Mouse (Mus musculus) neural tube, embryonic 13.5 days (tissue): ENCODE results near the gene Cnpy2. TPM values are rescaled to one million over a fixed set of nuclear protein-coding genes. Genes with fewer than 3 reads are reported as not detected.
"Not testable (repeated sequence)": the region's sequence is repeated elsewhere in the genome, so short reads cannot be mapped to it uniquely, and the experiment has no call there.

Source experiments
- ATAC-seq: fragments of 200-750 bp; cut with Nextera tagmentation; 2 replicates; pipeline ENCODE4 v1.8.0; 2017; ENCODE audit warnings: low read depth, mild to moderate bottlenecking, moderate TSS enrichment, moderate library complexity
- H3K27ac ChIP-seq: fragments of 300-500 bp; sonication (generic); replicated peaks from 2 replicates; pipeline ENCODE4 v1.5.1; 2015; ENCODE audit warnings: moderate library complexity, mild to moderate bottlenecking, inconsistent platforms
- H3K27me3 ChIP-seq: fragments of 300-500 bp; sonication (generic); 2 replicates; pipeline ENCODE4 v1.6.1; 2015; ENCODE audit warnings: mild to moderate bottlenecking, inconsistent platforms
- H3K36me3 ChIP-seq: fragments of 300-500 bp; sonication (generic); 2 replicates; pipeline ENCODE4 v1.6.1; 2015; ENCODE audit warnings: mild to moderate bottlenecking, inconsistent platforms
- H3K4me1 ChIP-seq: fragments of 300-500 bp; sonication (generic); replicated peaks from 2 replicates; pipeline ENCODE4 v1.6.1; 2015; ENCODE audit warnings: inconsistent platforms
- H3K4me2 ChIP-seq: fragments of 300-500 bp; sonication (generic); 2 replicates; pipeline ENCODE4 v1.6.1; 2015; ENCODE audit warnings: inconsistent platforms, mild to moderate bottlenecking, moderate library complexity
- H3K4me3 ChIP-seq: fragments of 300-500 bp; sonication (generic); 2 replicates; pipeline ENCODE4 v1.5.1; 2015; ENCODE audit warnings: mild to moderate bottlenecking, inconsistent platforms
- H3K9ac ChIP-seq: fragments of 300-500 bp; sonication (generic); 2 replicates; pipeline ENCODE4 v1.6.1; 2015; ENCODE audit warnings: moderate library complexity, mild to moderate bottlenecking, inconsistent platforms
- H3K9me3 ChIP-seq: fragments of 300-500 bp; sonication (generic); 2 replicates; pipeline ENCODE4 v1.6.1; 2016; ENCODE audit warnings: inconsistent platforms
- WGBS: fragments of 180-500 bp; shearing (Covaris S2); methylation state at CpG from one replicate; pipeline ENCODE4 v1.1.7; 2015; 5-methylcytosine and 5-hydroxymethylcytosine counted together
- polyA plus RNA-seq: library from polyadenylated mRNA; unstranded; fragments of >200 nt; fragmentation: Nextera tagmentation; extraction: Ambion mirVana; gene quantifications from 2 replicates; pipeline ENCODE4 v1.2.1, GENCODE M21; 2015

The Cnpy2 gene
- polyA plus RNA-seq, result 221 and 241 TPM in 2 replicates

DNA sequence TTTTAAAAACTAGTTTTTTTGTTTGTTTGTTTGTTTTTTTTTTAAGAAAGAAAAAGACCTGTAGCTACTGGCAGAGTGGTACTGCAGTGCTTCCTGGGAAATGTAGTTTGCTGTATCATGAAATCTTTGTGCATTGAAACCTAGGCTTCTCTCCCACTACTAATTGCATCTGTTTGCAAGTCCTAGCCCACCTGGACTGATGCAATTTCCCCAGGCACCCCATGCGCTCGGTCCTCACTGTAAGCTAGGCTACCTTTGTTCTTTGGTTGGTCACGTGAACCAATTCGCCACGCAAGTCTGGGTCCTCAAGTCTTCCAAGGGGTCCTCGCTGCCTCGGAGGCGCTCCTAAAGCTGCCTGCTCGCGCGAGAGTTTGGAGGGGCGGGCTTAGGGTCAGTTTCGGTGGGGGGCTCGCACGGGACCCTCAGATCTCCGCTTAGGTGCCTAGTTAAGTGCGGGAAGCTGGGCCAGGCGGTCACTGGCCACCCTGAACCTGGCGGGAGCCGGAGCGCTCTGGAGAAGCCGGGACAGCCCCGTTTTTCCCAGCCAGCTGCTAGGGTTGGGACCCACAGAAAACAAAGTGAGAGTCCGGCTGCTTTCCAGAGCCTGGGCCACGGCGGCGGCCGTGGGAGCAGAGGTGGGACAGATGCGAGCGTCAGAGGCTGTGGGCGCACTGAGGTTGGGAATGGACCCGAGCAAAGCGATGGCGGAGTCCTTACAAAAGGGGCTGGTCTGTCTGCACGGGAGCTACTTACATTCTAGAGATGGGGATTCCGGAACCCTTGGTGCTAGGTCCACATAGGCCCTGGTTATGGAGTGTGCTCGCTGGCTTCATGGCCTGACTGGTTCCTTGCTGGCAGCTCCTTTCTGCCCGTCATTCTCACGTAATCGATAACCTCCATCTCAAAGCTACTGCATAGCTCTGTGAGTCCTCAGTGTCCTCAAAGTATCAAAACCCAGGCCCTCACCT is at the start of gene Cnpy2:
Cnpy2 (plus strand) TSS at position 319 of the 968 bp plus-strand sequence.
- Histone ChIP-seq H3K4me1 (peaks cover 20% of the 10 kb centered on the region), H3K36me3 (peaks cover 61% of the 10 kb centered on the region)
- under 1% methylated on average over 40 of the region's 40 CpGs for WGBS

DNA sequence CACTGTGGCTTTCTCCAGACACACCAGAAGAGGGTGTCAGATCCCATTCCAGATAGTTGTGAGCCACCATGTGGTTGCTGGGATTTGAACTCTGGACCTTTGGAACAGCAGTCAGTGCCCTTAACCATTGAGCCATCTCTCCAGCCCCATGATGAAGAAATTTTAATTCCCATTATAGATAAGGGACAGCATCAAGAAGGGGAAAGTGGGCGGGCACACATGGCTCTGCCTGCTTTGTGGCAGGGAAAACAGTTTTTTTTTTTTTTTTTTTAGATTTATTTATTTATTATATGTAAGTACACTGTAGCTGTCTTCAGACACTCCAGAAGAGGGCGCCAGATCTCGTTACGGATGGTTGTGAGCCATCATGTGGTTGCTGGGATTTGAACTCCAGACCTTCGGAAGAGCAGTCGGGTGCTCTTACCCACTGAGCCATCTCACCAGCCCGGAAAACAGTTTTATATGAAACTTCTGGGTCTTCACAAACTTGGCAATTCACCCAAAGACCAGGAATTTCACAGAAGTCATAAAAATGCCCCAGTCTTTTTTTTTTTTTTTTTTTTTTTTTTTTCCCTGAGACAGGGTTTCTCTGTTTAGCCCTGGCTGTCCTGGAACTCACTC is 49.3 kb upstream of the Cnpy2 start:
- peaks cover 12% of the 10 kb centered on the region for H3K36me3 ChIP-seq
- H3K27ac ChIP-seq, H3K9me3 ChIP-seq, H3K27me3 ChIP-seq, H3K9ac ChIP-seq, H3K4me3 ChIP-seq, H3K4me2 ChIP-seq, ATAC-seq: not testable (repeated sequence)
- H3K4me1 ChIP-seq, result peaks cover 11% of the 10 kb centered on the region; the same call in 1 of the 2 replicates
- WGBS, result 92% methylated on average over 4 of the region's 7 CpGs

More for the DNA sequence above, at the start of gene Cnpy2:
- Histone ChIP-seq H3K4me2 (peak within 1 kb of the TSS; percentile 87), H3K27ac (peak within 1 kb of the TSS; percentile 93), H3K9me3 (no peaks in the 10 kb centered on the region), H3K27me3 (no peaks in the 10 kb centered on the region), H3K4me3 (peak within 1 kb of the TSS; percentile 66), H3K9ac (peak within 1 kb of the TSS; percentile 95)
- peak; percentile 97 for ATAC-seq

DNA sequence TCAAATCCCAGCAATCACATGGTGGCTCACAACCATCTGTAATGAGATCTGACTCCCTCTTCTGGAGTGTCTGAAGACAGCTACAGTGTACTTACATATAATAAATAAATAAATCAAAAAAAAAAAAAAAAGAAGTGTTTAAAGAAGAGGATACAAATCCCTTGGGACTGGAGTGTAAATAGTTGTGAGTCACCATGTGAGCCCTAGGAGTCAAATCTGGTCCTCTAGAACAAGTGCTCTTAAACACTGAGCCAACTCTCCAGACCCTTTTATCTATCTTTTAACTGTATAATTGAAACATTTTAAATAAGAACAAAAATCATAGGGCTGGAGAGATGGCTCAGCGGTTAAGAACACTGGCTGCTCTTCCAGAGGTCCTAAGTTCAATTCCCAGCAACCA is 46.9 kb upstream of the Cnpy2 start:
- WGBS, result 88% methylated on average over 1 of the region's 1 CpGs
- H3K27me3 ChIP-seq, H3K4me2 ChIP-seq, H3K9ac ChIP-seq, H3K9me3 ChIP-seq, H3K27ac ChIP-seq, ATAC-seq, H3K4me3 ChIP-seq: not testable (repeated sequence)
- Histone ChIP-seq H3K4me1 (peaks cover 11% of the 10 kb centered on the region; the same call in 1 of the 2 replicates), H3K36me3 (peaks cover 34% of the 10 kb centered on the region)

DNA sequence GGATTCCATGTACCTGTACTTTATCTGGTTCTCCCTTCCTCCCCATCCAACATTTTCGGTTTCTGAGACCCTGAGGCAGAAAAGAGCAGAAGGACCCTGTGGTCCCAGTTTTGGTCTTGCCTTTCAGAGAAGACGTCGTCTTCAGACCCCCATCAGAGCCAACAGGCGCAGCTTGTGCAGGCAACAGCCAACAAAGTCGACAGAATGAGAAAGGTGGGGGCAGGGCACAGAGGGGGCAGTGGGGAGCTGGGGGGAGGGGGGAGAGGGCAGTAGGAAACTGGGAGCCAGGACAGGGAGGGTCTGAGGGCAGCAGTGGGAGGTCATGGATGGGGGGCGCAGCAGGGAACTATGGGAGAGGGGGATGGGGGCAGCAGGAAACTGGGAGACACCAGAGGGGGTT is 44.1 kb upstream of the Cnpy2 start:
- ATAC-seq, result no peak
- H3K4me1 ChIP-seq, result no peaks in the 10 kb centered on the region
- no peak overlapping the region for H3K9ac ChIP-seq
- H3K27ac ChIP-seq, result no peak overlapping the region
- no peak overlapping the region for H3K4me3 ChIP-seq
- H3K9me3 ChIP-seq, result no peaks in the 10 kb centered on the region
- H3K4me2 ChIP-seq, result no peak overlapping the region
- 66% methylated on average over 6 of the region's 6 CpGs for WGBS
- no peaks in the 10 kb centered on the region for H3K27me3 ChIP-seq
- H3K36me3 ChIP-seq, result peaks cover 62% of the 10 kb centered on the region

DNA sequence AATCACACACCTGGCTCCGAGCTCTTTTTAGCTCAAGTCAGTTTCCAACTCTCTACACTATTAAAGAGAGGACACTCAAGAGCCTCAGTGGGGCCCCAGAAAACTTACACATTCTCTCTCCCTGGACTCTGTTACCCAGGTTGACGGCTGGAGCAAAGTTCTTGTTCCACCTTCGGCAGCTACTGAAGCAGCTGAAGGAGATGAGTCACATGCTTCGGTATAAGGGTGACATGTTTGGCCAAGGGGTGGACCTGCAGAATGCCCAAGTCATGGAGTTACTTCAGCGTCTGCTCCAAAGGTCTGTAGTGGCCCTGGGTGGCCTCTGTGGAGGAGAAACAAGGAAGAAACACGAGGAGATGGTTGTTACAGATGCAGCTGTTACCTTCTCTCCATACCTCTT is 41.3 kb upstream of the Cnpy2 start:
- peaks cover 82% of the 10 kb centered on the region for H3K36me3 ChIP-seq
- H3K9me3 ChIP-seq, result no peaks in the 10 kb centered on the region
- ATAC-seq, result no peak
- H3K4me1 ChIP-seq, result no peaks in the 10 kb centered on the region
- H3K4me2 ChIP-seq, result no peak overlapping the region
- H3K9ac ChIP-seq, result no peak overlapping the region
- H3K27ac ChIP-seq, result no peak overlapping the region
- H3K4me3 ChIP-seq, result no peak overlapping the region
- H3K27me3 ChIP-seq, result no peaks in the 10 kb centered on the region
- WGBS, result 91% methylated on average over 6 of the region's 6 CpGs

DNA sequence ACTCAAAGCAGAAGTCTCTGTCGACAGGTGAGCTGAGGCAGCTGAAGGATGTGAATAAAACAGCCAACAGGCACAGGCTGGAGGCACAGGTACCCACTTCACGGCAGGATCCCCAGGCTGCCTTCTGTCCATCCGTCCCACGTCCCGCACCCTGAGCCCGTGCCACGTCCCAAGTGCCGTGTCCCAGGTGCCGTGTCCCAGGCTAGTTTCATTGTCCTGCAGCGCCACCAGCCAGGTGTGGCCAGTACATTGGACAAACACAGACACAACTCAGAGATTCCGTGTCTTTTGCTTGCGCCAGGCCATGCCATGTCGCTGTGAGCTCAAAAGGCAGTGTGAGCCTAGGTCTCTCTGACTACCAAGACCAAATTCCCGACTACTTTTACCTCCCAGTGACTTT is 40.6 kb upstream of the Cnpy2 start:
- Histone ChIP-seq H3K9ac (no peak overlapping the region), H3K4me1 (no peaks in the 10 kb centered on the region), H3K27ac (no peak overlapping the region), H3K4me2 (no peak overlapping the region), H3K4me3 (no peak overlapping the region), H3K36me3 (peaks cover 85% of the 10 kb centered on the region), H3K27me3 (no peaks in the 10 kb centered on the region), H3K9me3 (no peaks in the 10 kb centered on the region)
- WGBS, result 94% methylated on average over 14 of the region's 14 CpGs
- ATAC-seq, result no peak

DNA sequence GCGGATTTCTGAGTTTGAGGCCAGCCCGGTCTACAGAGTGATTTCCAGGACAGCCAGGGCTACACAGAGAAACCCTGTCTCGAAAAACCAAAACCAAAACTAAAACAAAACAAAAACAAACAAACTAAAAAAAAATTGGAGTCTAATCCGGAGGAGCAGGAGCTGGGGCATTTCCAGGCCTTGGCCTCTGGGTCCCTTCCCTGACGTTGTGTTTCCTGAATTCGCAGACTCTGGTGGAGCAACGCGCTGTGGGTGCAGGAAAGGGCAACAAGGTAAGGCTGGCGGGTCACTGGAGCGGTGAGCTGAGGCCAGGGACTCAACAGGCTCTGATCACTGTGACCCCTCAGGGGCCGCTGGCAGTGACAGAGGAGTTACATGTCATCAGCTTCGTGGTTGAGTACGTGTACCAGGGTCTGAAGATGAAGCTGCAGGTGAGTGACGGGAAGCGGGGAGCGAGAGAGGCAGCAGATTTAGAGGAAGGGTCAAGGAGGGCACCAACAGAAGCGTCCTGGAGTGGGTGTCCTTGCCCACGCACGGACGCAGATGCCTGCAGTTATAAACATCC is 39.3 kb upstream of the Cnpy2 start:
- 90% methylated on average over 20 of the region's 20 CpGs for WGBS
- H3K36me3 ChIP-seq, result peaks cover 84% of the 10 kb centered on the region
- ATAC-seq, result no peak

DNA sequence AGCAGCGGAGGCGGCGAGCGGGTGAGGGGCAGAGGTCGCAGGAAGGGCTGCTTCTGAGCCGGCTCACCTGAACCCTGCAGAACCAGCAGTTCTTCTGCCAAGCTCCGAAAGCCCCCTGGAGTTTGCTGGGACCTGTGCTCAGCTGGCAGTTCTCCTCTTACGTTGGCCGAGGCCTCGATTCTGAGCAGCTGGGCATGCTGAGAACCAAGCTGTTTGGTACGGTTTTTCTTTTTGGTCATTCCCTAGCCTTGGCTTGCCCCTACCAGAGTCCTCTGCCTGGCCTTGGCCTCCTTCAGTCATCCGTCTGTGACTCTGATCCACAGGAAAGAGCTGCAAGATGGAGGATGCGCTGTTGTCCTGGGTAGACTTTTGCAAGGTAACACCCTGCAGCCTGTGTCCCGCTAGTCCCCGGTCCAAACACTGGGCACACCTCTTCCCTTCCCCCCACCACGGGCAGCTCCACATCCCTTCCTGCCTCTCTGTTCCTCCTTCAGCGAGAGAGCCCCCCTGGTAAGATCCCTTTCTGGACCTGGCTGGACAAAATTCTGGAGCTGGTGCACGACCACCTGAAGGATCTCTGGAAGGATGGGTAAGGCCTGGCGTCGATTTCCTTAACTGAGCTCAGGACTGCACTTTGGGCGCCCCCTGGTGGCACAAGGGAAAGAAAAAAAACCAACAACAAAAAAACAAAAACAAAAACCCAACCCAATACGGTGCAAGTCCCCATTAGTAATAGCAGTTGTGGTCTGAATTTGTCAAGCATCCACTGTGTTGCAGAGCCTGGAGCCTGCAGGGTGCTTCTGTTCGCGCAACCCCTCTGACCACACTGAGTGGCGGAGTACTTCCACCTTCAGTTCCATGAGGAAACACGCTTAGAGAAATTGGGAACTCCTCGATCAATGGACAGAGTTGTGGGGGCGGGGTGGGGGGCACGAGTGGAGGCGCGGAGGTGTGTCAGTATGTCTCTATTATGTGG is 38.4 kb upstream of the Cnpy2 start:
- H3K4me2 ChIP-seq, result no peak overlapping the region
- H3K4me1 ChIP-seq, result no peaks in the 10 kb centered on the region
- H3K9me3 ChIP-seq, result no peaks in the 10 kb centered on the region
- no peak overlapping the region for H3K9ac ChIP-seq
- H3K4me3 ChIP-seq, result no peak overlapping the region
- no peak overlapping the region for H3K27ac ChIP-seq
- peak; percentile 50; the same call in 1 of the 2 replicates for ATAC-seq
- peaks cover 83% of the 10 kb centered on the region for H3K36me3 ChIP-seq
- WGBS, result 65% methylated on average over 31 of the region's 31 CpGs
- no peaks in the 10 kb centered on the region for H3K27me3 ChIP-seq

More for the DNA sequence above, 39.3 kb upstream of the Cnpy2 start:
- no peak overlapping the region for H3K27ac ChIP-seq
- H3K27me3 ChIP-seq, result no peaks in the 10 kb centered on the region
- H3K9ac ChIP-seq, result no peak overlapping the region
- H3K4me2 ChIP-seq, result no peak overlapping the region
- no peak overlapping the region for H3K4me3 ChIP-seq
- H3K9me3 ChIP-seq, result no peaks in the 10 kb centered on the region
- no peaks in the 10 kb centered on the region for H3K4me1 ChIP-seq

DNA sequence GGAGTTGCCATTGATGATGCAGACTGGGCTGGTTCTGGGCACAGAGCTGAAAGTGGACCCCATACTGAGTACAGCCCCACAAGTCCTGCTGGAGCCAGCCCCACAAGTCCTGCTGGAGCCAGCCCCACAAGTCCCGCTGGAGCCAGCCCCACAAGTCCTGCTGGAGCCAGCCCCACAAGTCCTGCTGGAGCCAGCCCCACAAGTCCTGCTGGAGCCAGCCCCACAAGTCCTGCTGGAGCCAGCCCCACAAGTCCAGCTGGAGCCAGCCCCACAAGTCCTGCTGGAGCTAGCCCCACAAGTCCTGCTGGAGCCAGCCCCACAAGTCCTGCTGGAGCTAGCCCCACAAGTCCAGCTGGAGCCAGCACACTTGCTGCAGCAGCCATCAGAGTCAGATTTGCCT is 31.7 kb upstream of the Cnpy2 start:
- peaks cover 56% of the 10 kb centered on the region for H3K36me3 ChIP-seq
- H3K4me3 ChIP-seq, H3K4me1 ChIP-seq, H3K4me2 ChIP-seq, ATAC-seq, H3K9ac ChIP-seq, H3K27ac ChIP-seq, H3K9me3 ChIP-seq, H3K27me3 ChIP-seq: not testable (repeated sequence)
- WGBS, result 73% methylated on average over 1 of the region's 1 CpGs

DNA sequence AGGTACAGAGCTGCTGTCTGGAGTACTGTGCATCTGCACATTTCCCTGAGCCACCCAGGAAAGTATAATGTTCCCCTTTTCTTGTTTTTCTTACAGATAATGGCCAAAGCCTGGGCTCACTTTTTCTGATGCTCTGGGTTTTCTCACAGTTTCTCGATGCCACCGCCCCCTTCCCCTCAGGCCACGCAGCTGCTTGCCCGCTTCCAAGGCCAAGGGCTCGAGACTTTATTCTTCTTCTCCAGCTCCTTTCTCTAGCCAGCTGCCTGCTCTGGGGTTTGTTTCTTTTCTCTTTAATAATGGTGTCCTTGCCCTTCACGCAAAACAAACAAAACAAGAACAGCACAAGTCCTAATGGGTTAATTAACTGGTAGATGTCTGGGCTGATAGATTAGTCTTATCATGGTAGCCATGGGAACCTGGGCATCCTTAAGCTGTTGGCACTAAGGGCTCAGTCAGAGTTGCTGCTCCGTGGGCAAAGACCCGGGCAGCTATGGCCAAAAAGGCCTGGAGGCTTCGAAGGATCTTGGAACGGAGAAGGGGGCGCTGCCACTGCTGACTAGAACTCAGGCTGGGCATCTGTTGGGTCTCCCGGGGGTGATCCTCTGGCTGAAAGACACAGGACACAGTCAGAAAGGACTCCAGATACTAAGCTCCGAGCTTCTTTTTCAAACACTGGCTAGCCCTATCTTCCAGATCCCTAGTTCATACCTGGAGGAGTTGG is 25.7 kb upstream of the Cnpy2 start:
- Histone ChIP-seq H3K4me3 (no peak overlapping the region), H3K4me2 (no peak overlapping the region), H3K27me3 (no peaks in the 10 kb centered on the region), H3K4me1 (peaks cover 17% of the 10 kb centered on the region), H3K9me3 (no peaks in the 10 kb centered on the region), H3K9ac (0 out of 2 replicates have a peak overlapping the region, but pooled peaks have one; percentile 26), H3K27ac (no peak overlapping the region), H3K36me3 (peaks cover 14% of the 10 kb centered on the region)
- 64% methylated on average over 13 of the region's 13 CpGs for WGBS
- ATAC-seq, result no peak

DNA sequence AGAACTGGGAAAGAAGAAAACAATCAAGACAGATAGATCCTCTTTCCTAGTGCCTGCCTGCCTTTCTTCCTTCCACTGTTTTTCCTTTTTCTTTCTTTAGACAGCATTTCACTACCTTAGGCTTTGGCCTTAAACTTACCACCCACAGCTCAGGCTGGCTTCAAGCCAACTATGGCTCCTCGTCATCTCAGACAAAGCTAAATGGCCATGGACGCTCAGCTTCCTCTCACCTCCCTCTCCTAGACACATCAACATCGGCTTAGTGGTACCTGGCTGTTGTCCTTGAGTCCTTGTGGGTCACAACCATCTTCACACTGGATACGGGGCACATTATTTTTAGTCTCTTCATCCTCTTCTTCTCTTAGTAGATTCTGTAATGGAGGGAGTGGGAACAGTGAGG is 25.0 kb upstream of the Cnpy2 start:
- peaks cover 19% of the 10 kb centered on the region for H3K4me1 ChIP-seq
- no peaks in the 10 kb centered on the region for H3K9me3 ChIP-seq
- ATAC-seq, result no peak
- H3K27me3 ChIP-seq, result no peaks in the 10 kb centered on the region
- no peak overlapping the region for H3K4me2 ChIP-seq
- no peak overlapping the region for H3K27ac ChIP-seq
- peaks cover 7% of the 10 kb centered on the region for H3K36me3 ChIP-seq
- no peak overlapping the region for H3K9ac ChIP-seq
- no peak overlapping the region for H3K4me3 ChIP-seq
- WGBS, result 80% methylated on average over 4 of the region's 4 CpGs
